Mouse (Mus musculus) thymus, postnatal 0 days (tissue): Measurements from ENCODE around the gene Smco4. TPM values are rescaled to one million over a fixed set of nuclear protein-coding genes. Genes with fewer than 3 reads are reported as not detected.
A peak's percentile ranks its signal among the peaks of the same experiment; 100 is the strongest.
"Not testable (repeated sequence)": the region's sequence is repeated elsewhere in the genome, so short reads cannot be mapped to it uniquely, and the experiment has no call there.

Experiments
- DNase-seq: peaks from one replicate; pipeline ENCODE4 v3.0.0-alpha.2; 2015; ENCODE audit warnings: low spot score
- polyA plus RNA-seq: library from polyadenylated mRNA; unstranded; fragments of >200 nt; fragmentation: Nextera tagmentation; extraction: Ambion mirVana; gene quantifications from 2 replicates; pipeline ENCODE4 v1.2.1, GENCODE M21; 2015

Gene Smco4
- polyA plus RNA-seq, 1 experiment from 2014 or later: 2.4 TPM

DNA sequence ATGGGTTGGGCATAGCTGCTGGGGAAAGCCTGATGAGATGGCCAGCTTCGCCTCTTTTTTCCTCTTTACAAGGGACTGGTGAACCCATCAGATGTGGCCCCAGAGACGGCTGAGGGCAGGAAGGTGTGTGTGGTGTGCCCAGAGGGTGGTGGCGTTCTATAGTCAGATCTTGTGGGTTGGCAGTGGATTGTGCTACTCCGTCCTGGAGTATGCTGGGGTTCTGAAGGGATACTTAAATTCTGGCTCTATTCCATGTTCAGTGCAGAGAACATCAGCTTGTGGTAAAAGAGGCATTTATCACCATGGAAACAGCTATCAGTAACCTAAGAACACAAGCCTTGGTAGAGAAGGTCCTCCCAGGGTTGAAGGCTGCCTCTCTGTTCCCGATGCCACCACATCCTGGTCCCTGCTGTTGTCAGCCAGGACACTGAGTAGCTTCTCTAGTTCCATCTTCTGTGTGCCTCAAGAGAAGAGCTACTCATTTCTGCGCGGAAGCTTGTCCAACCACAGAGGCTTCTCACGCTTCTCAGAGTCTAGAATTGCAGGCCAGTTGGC, 45.8 kb downstream of the Smco4 start:
- no peak for DNase-seq

GRCm38 (mm10) chr9:15541735-15542354, 48.6 kb downstream of the Smco4 start:
- no peak for DNase-seq

DNA sequence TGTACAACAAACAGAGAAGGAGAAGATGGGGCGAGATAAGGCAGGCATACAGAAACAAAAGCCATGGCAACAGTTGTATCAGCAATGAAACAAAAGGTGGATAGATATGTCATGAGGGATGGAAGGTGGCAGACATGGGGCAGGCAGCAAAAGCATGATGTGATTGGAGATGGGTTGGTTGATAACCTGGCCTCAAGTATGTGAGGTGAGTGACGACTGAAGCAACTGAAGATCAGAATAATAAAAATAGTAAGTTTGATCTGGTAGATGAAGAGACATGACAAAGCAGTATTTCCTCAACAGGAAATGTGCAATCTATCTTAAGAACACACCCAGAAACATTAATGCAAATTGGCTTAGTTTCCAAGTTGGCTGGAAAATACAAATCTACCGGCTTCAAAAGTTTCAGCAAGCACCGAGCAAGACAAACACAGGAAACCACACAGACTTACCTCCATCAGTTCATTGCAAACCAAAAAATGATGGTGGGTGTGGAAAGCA, 57.3 kb downstream of the Smco4 start:
- peak; percentile 33 for DNase-seq

- DNase-seq: not testable (repeated sequence)
These were observed 57.8 kb downstream of the Smco4 start for GRCm38 (mm10) chr9:15551073-15551472.

DNA sequence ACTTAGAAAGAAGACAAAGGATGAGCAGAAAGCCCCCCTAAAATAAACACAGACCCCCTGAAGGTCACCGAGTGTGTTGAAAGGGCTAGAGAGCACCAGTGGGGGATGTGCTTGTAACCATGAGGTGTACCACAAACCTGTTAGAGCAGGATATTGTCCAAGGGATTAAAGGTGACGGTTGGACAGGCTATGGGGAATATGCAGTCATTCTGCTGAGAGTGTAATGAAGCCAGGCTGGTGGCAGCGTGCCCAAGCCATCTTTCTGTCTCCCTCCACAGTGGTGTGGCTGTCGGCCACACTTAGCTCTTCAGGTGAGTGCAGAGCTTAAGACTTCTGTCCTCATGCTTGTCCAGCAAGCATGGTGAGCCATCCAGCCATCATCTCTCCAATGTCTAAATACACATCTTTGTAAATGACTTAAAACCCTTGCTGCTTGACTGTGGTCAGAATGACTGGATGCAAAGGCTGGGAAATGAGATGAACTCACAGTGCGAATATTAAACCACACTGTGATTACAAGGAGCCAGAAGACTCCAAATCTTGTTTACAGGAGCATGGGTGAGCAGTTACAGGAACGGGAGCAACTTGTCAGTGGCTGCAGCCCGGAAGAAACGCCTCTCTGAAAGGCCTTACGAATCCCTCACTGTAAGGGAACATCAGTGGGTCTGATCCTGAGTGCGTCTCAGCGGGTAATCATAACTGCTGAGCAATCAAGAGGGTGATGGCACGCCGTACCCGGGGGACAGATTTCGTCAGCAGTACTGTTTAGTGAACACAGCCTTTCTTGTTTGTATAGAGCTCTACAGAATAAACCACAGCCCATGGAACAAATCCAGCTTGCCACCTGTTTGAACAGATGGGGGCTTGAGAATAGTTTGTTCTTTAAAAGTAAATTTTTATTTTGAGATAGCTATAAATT, 59.0 kb downstream of the Smco4 start:
- DNase-seq: no peak

- DNase-seq: no peak
These were observed 60.1 kb downstream of the Smco4 start for GRCm38 (mm10) chr9:15553322-15553721.

GRCm38 (mm10) chr9:15560451-15560850, 67.2 kb downstream of the Smco4 start:
- DNase-seq: no peak

- DNase-seq: no peak
These were observed 69.1 kb downstream of the Smco4 start for GRCm38 (mm10) chr9:15562353-15562752.

DNA sequence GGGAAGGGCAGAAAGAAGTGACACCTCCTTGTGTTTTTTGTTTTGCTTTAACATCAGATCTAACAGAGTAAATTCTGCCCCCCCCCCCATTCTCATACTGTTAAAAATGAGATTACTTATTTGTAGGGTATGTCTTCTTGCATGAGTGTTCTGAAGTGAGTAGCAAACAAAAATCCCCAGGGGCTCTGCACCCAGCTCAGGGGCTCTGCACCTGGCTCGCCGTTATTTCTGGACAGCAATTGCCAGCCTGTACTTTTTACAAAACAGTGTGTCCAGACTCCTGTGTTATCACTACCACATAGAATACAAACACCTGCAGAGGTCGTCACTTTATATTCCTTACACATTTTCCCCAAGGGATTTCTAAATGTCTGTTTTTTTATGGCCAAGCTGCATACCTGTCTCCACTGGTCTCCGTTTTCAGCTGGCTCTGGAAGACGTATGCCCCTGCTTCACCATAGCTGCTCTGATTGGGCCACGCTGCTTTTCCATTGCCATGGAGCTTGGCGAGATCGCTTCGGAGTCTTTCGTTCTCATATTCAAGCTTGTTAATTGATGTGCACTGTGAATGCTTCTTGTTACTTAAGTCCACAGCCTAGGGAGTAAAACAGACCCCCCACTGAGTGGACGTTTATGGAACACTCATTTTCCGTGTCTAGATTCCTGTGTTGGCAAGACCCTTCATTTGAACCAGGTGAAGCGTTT, 81.7 kb downstream of the Smco4 start:
- no peak for DNase-seq

DNA sequence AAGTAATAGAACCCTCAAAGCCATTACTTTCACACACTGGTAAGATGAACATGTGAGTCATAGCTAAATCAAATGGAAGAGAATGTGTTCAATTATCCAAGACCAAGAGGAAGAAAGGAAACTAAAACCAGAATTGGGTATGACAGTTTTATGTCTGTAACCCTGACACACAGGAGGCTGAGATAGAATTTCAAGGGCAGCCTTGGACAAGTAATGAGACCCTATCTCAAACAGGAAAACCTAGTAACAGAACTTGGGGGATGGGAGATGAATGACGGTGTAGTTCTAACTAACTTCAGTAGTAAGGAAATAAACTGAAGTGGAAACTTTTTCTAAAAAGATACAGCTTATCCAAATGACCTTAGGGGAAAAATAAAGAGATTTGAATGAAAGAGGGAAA, 85.2 kb downstream of the Smco4 start:
- DNase-seq: no peak

- DNase-seq: no peak
These were observed 85.7 kb downstream of the Smco4 start for GRCm38 (mm10) chr9:15578946-15579345.

DNA sequence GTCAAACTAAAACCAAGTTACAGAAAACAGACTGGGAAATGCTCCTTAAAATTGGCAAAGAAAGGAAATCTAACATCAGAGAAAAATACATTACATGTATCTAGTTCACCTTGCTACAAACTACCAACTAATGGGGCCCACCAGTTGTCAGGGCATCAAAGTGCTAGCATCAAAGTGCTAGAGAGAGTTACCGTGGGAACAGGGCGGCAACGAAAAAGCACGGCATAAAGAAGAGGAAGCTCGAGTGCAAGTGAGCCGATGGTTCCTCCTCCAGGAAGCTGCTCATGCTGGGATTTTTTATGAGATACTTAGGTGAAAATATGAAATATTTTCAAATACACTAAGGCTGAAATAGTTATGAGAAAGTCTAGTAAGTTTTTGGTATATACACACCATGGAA, 86.9 kb downstream of the Smco4 start:
- peak; percentile 52 for DNase-seq

GRCm38 (mm10) chr9:15582026-15582425, 88.8 kb downstream of the Smco4 start:
- no peak for DNase-seq

DNA sequence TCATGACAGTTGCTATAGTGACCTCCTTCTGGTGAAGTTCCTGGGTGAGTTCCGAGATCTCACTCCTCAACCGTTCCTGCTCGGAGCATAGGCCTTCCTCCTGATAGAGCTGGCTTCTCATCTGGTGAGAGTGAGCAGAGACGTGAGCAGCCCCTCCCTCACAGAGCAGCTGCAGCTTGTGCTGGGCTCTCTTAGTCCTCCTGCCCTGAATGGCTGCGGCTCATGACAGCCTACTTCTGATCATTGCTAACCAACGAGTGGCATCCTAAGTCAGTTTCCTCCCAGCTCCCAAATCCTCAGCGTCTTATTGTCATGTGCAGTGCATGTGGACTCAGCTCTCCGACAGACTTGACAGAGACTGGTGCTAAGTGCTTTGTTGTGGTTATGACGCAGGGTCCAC, 91.0 kb downstream of the Smco4 start:
- DNase-seq: no peak

DNA sequence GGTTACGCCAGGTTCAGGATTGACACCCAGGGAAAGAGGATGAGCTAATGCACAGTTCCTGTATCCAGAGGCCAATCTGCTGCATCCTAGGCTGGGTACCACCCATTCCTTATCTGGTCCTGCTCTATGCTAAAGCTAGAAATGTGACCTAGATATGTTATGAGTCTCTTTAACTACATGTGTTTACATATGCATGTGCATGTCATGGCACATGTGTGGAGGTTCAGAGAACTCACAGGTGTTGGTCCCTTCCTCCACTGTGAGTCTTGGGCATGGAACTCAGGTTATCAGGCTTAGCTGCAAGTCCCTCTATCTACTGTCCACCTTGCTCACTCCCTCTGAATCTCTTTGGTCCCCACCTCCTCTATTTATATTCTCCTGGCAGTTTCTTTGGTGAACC, 92.7 kb downstream of the Smco4 start:
- DNase-seq: no peak

- peak; percentile 41 for DNase-seq
These were observed 94.1 kb downstream of the Smco4 start for GRCm38 (mm10) chr9:15587157-15587854.

- no peak for DNase-seq
These were observed 100.9 kb downstream of the Smco4 start for GRCm38 (mm10) chr9:15594148-15594547.
